Mouse (Mus musculus) lung, embryonic 14.5 days (tissue): ENCODE results near the gene Klk13. TPM values are rescaled to one million over a fixed set of nuclear protein-coding genes. Genes with fewer than 3 reads are reported as not detected.

Experiments
- ATAC-seq: fragments of 200-750 bp; cut with Nextera tagmentation; 2 replicates; pipeline ENCODE4 v1.8.0; 2017; ENCODE audit warnings: mild to moderate bottlenecking, moderate TSS enrichment, moderate library complexity; ENCODE audit not compliant: insufficient read depth
- DNase-seq: peaks from one replicate; pipeline ENCODE4 v3.0.0-alpha.2; 2015
- H3K27ac ChIP-seq: fragments of 300-500 bp; sonication (generic); 2 replicates; pipeline ENCODE4 v1.5.1; 2014; ENCODE audit warnings: low read depth, mild to moderate bottlenecking, moderate library complexity
- H3K27me3 ChIP-seq: fragments of 300-500 bp; sonication (generic); 2 replicates; pipeline ENCODE4 v1.6.1; 2014; ENCODE audit warnings: low read length, control low read depth; ENCODE audit not compliant: insufficient read depth
- H3K36me3 ChIP-seq: fragments of 300-500 bp; sonication (generic); 2 replicates; pipeline ENCODE4 v1.6.1; 2014; ENCODE audit warnings: control low read depth; ENCODE audit not compliant: insufficient read depth
- H3K4me1 ChIP-seq: fragments of 300-500 bp; sonication (generic); 2 replicates; pipeline ENCODE4 v1.6.1; 2014; ENCODE audit warnings: antibody characterized with exemption, control low read depth; ENCODE audit not compliant: insufficient read depth
- H3K4me2 ChIP-seq: fragments of 300-500 bp; sonication (generic); 2 replicates; pipeline ENCODE4 v1.6.1; 2014; ENCODE audit warnings: mild to moderate bottlenecking
- H3K4me3 ChIP-seq: fragments of 300-500 bp; sonication (generic); 2 replicates; pipeline ENCODE4 v1.5.1; 2014; ENCODE audit warnings: low read depth, low read length
- H3K9ac ChIP-seq: fragments of 300-500 bp; sonication (generic); 2 replicates; pipeline ENCODE4 v1.6.1; 2014
- H3K9me3 ChIP-seq: fragments of 300-500 bp; sonication (generic); 2 replicates; pipeline ENCODE4 v1.6.1; 2016; ENCODE audit warnings: low read depth, low read length, control low read depth
- CTCF ChIP-seq: IDR thresholded peaks from 2 replicates; pipeline ENCODE4 v1.5.1; 2016; ENCODE audit warnings: antibody characterized with exemption, low read depth
- WGBS: fragments of 180-500 bp; shearing (Covaris S2); extraction: QIAGEN DNeasy Blood & Tissue Kit; methylation state at CpG from one replicate; pipeline ENCODE4 v1.1.7; 2014; 5-methylcytosine and 5-hydroxymethylcytosine counted together
- polyA plus RNA-seq: library from polyadenylated mRNA; unstranded; fragments of >200 nt; fragmentation: Nextera tagmentation; extraction: Ambion mirVana; gene quantifications from 2 replicates; pipeline ENCODE4 v1.2.1, GENCODE M21; 2014

The Klk13 gene
- polyA plus RNA-seq, 1 experiment from 2014 or later, result 1.3 TPM

GRCm38 (mm10) chr7:43712917-43713316 is 550 bp downstream of the Klk13 start:
- H3K4me1 ChIP-seq, result no peaks in the 10 kb centered on the region
- no peak for TF ChIP-seq CTCF
- 1% methylated on average over 7 of the region's 9 CpGs for WGBS
- H3K4me3 ChIP-seq, result no peak overlapping the region
- ATAC-seq (no peak), DNase-seq (peak; percentile 2)
- no peaks in the 10 kb centered on the region for H3K9me3 ChIP-seq
- no peaks in the 10 kb centered on the region for H3K27me3 ChIP-seq
- H3K27ac ChIP-seq, result no peak overlapping the region
- H3K4me2 ChIP-seq, result peak overlapping the region; percentile 48; the same call in 1 of the 2 replicates
- no peaks in the 10 kb centered on the region for H3K36me3 ChIP-seq
- H3K9ac ChIP-seq, result no peak overlapping the region

GRCm38 (mm10) chr7:43713741-43714351 is 1.5 kb downstream of the Klk13 start:
- Histone ChIP-seq H3K9me3 (no peaks in the 10 kb centered on the region), H3K27ac (peak overlapping the region; percentile 36; the same call in 1 of the 2 replicates), H3K36me3 (no peaks in the 10 kb centered on the region), H3K4me2 (peak overlapping the region; percentile 48), H3K27me3 (no peaks in the 10 kb centered on the region), H3K4me1 (no peaks in the 10 kb centered on the region), H3K4me3 (no peak overlapping the region), H3K9ac (no peak overlapping the region)
- ATAC-seq (peak; percentile 54; the same call in 1 of the 2 replicates), DNase-seq (peak; percentile 37)
- 0 out of 2 replicates have a peak, but pooled peaks have one; percentile 3 for TF ChIP-seq CTCF
- WGBS, result 5% methylated on average over 19 of the region's 19 CpGs

- Histone ChIP-seq H3K4me2 (no peak overlapping the region), H3K36me3 (no peaks in the 10 kb centered on the region), H3K27me3 (no peaks in the 10 kb centered on the region), H3K9me3 (no peaks in the 10 kb centered on the region), H3K27ac (peak overlapping the region; percentile 36; the same call in 1 of the 2 replicates), H3K4me3 (no peak overlapping the region), H3K9ac (no peak overlapping the region), H3K4me1 (no peaks in the 10 kb centered on the region)
- ATAC-seq, result no peak
- 45% methylated on average over 1 of the region's 1 CpGs for WGBS
- peak; percentile 34 for DNase-seq
- no peak for TF ChIP-seq CTCF
These were observed 35.4 kb downstream of the Klk13 start for GRCm38 (mm10) chr7:43747788-43748187.

- Histone ChIP-seq H3K4me2 (no peak overlapping the region), H3K4me1 (no peaks in the 10 kb centered on the region), H3K9me3 (no peaks in the 10 kb centered on the region), H3K36me3 (no peaks in the 10 kb centered on the region), H3K4me3 (no peak overlapping the region), H3K9ac (no peak overlapping the region), H3K27me3 (no peaks in the 10 kb centered on the region), H3K27ac (no peak overlapping the region)
- TF ChIP-seq CTCF, result no peak
- 52% methylated on average over 2 of the region's 2 CpGs for WGBS
- DNase-seq (no peak), ATAC-seq (no peak)
These were observed 40.4 kb downstream of the Klk13 start for GRCm38 (mm10) chr7:43752806-43753205.

GRCm38 (mm10) chr7:43766484-43766883 is 54.1 kb downstream of the Klk13 start:
- DNase-seq, result no peak
- H3K27ac ChIP-seq, result no peak overlapping the region
- no peaks in the 10 kb centered on the region for H3K4me1 ChIP-seq
- no peaks in the 10 kb centered on the region for H3K36me3 ChIP-seq
- H3K9ac ChIP-seq, result no peak overlapping the region
- H3K4me2 ChIP-seq, result no peak overlapping the region
- no peaks in the 10 kb centered on the region for H3K9me3 ChIP-seq
- H3K27me3 ChIP-seq, result no peaks in the 10 kb centered on the region
- 29% methylated on average over 8 of the region's 8 CpGs for WGBS
- no peak overlapping the region for H3K4me3 ChIP-seq
- ATAC-seq, result no peak
- no peak for TF ChIP-seq CTCF

- H3K4me1 ChIP-seq, result no peaks in the 10 kb centered on the region
- no peak within 1 kb of the TSS for H3K4me2 ChIP-seq
- H3K9ac ChIP-seq, result no peak within 1 kb of the TSS
- DNase-seq (no peak), ATAC-seq (no peak)
- H3K27me3 ChIP-seq, result no peaks in the 10 kb centered on the region
- H3K36me3 ChIP-seq, result no peaks in the 10 kb centered on the region
- H3K27ac ChIP-seq, result no peak within 1 kb of the TSS
- WGBS, result 76% methylated on average over 4 of the region's 4 CpGs
- no peaks in the 10 kb centered on the region for H3K9me3 ChIP-seq
- no peak within 1 kb of the TSS for H3K4me3 ChIP-seq
- TF ChIP-seq CTCF, result no peak
These were observed 56.2 kb downstream of the Klk13 start, which contains the start of gene Klk12 for GRCm38 (mm10) chr7:43768597-43768996. Gene Klk12 (plus strand): TSS chr7:43768897.

- H3K27me3 ChIP-seq, result no peaks in the 10 kb centered on the region
- WGBS, result 87% methylated on average over 8 of the region's 8 CpGs
- TF ChIP-seq CTCF, result no peak
- no peaks in the 10 kb centered on the region for H3K4me1 ChIP-seq
- H3K27ac ChIP-seq, result no peak overlapping the region
- H3K9ac ChIP-seq, result no peak overlapping the region
- H3K9me3 ChIP-seq, result no peaks in the 10 kb centered on the region
- no peaks in the 10 kb centered on the region for H3K36me3 ChIP-seq
- H3K4me3 ChIP-seq, result no peak overlapping the region
- no peak overlapping the region for H3K4me2 ChIP-seq
- ATAC-seq, result no peak
- no peak for DNase-seq
These were observed 57.3 kb downstream of the Klk13 start for GRCm38 (mm10) chr7:43769636-43770035.
